Mouse (Mus musculus) olfactory bulb, adult 2 months (tissue): ENCODE results near the gene F2rl1. TPM values are rescaled to one million over a fixed set of nuclear protein-coding genes. Genes with fewer than 3 reads are reported as not detected.

Experiments
- H3K27ac ChIP-seq: fragments of 200-500 bp; 2 replicates; pipeline ENCODE4 v1.5.1; 2012; ENCODE audit warnings: low read depth, low read length; ENCODE audit not compliant: insufficient read depth
- H3K4me1 ChIP-seq: fragments of 200-500 bp; 2 replicates; pipeline ENCODE4 v1.6.1; 2012; ENCODE audit warnings: low read length; ENCODE audit not compliant: control insufficient read depth, insufficient read depth
- H3K4me3 ChIP-seq: fragments of 200-500 bp; 2 replicates; pipeline ENCODE4 v1.5.1; 2012; ENCODE audit warnings: mild to moderate bottlenecking, low read depth, low read length, moderate library complexity; ENCODE audit not compliant: insufficient read depth
- CTCF ChIP-seq: fragments of 200-500 bp; IDR thresholded peaks from 2 replicates; pipeline ENCODE4 v1.5.1; 2012; ENCODE audit warnings: low read depth, mild to moderate bottlenecking, low read length, moderate library complexity; ENCODE audit not compliant: insufficient read depth
- POLR2A ChIP-seq: fragments of 200-500 bp; IDR thresholded peaks from 2 replicates; pipeline ENCODE4 v1.6.1; 2012; ENCODE audit warnings: mild to moderate bottlenecking, low read depth, low read length, moderate library complexity; ENCODE audit not compliant: insufficient read depth
- WGBS: fragments of 180-500 bp; shearing (Covaris S2); methylation state at CpG from one replicate; pipeline ENCODE4 v1.1.7; 2018; 5-methylcytosine and 5-hydroxymethylcytosine counted together
- polyA plus RNA-seq: library from polyadenylated mRNA; stranded (reverse); fragments of >200 nt; gene quantifications from 2 replicates; pipeline ENCODE4 v1.2.4, GENCODE M21; 2012; ENCODE audit warnings: low replicate concordance; ENCODE audit not compliant: missing spikeins, insufficient read depth, insufficient read length

F2rl1 gene
- polyA plus RNA-seq, 1 experiment = not detected

DNA sequence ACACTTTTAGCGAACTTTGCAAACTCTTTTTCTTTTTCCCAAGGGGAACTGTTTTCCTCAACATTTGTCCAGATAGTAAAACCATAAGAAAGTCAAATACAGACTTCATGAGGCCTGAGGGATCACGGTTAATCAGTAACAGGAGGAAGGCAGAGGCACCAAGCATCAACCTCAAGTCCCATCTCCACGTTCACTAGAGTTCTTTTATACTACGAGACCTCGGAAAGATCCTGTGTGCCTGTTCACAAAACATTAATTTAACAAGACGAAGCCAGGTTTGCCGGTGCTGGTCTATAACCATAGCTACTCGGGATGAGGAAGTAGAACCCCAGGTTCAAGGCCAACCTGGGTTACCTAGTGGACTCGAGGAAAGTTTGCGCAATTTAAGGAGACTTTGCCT is 2.9 kb downstream of the F2rl1 start:
- 95% methylated on average over 10 of the region's 10 CpGs for WGBS
- TF ChIP-seq POLR2A (no peak), CTCF (no peak)
- Histone ChIP-seq H3K4me3 (no peak overlapping the region), H3K27ac (no peak overlapping the region), H3K4me1 (peaks cover 13% of the 10 kb centered on the region)

DNA sequence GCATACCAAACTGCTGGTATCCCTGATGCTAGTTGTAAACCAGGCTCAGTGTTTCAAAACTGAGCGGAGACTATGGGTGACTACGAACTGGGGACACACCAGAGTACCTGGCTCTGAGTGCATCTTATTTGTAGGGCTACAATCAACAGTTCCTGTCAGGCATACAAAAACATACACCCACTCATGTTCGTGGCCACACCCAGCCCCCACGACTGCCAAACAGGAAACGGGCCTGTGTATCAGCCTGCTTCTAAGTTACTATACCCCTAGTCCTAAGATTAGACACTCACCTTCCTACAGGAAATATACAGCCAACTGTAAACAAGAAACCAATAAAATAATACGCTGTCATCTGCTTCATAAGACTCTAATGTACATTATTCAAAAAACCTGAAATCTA is 4.0 kb downstream of the F2rl1 start:
- TF ChIP-seq CTCF (no peak), POLR2A (no peak)
- H3K4me1 ChIP-seq = peaks cover 13% of the 10 kb centered on the region
- H3K27ac ChIP-seq = no peak overlapping the region
- 85% methylated on average over 6 of the region's 6 CpGs for WGBS
- H3K4me3 ChIP-seq = no peak overlapping the region

DNA sequence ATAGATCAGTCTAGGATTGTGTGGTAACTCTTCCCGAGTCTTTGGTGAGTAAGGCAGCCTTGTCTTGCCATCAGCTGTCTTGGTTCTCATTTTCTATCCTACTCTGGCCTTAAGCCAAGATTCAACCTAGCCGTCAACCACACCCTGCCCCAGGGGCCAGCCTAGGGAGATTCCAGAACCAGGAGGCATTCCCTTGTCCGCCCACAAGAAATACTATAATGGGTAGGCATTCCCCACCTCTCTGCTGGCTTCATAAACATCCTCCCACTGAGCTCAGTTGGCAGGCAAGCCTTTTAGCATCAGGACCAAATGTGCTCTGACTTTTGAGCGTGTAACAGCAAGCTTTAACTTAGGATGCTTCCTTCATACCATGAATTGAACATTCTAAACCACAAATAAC is 10.3 kb downstream of the F2rl1 start:
- Histone ChIP-seq H3K4me1 (no peaks in the 10 kb centered on the region), H3K27ac (no peak overlapping the region), H3K4me3 (no peak overlapping the region)
- 71% methylated on average over 4 of the region's 4 CpGs for WGBS
- TF ChIP-seq CTCF = no peak
- TF ChIP-seq POLR2A = no peak

DNA sequence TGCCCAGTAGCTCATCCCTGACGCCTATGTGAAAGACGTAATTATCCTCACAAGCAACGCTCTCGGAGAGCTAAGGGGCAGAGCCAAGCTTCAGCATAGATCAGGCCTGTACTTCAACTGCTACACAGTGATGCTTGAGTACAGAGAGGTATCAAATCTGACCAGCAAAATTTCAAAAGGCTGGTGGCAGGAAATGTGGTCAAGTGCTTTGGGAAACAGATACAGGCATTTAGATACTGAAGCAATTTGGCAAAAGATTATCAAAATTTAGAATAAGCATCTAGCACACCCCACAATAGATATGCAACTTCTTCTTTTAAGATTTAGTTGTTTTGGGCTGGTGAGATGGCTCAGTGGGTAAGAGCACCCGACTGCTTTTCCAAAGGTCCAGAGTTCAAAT is 15.0 kb downstream of the F2rl1 start:
- H3K27ac ChIP-seq = no peak overlapping the region
- H3K4me1 ChIP-seq = no peaks in the 10 kb centered on the region
- WGBS = 63% methylated on average over 5 of the region's 5 CpGs
- TF ChIP-seq POLR2A = no peak
- no peak overlapping the region for H3K4me3 ChIP-seq

DNA sequence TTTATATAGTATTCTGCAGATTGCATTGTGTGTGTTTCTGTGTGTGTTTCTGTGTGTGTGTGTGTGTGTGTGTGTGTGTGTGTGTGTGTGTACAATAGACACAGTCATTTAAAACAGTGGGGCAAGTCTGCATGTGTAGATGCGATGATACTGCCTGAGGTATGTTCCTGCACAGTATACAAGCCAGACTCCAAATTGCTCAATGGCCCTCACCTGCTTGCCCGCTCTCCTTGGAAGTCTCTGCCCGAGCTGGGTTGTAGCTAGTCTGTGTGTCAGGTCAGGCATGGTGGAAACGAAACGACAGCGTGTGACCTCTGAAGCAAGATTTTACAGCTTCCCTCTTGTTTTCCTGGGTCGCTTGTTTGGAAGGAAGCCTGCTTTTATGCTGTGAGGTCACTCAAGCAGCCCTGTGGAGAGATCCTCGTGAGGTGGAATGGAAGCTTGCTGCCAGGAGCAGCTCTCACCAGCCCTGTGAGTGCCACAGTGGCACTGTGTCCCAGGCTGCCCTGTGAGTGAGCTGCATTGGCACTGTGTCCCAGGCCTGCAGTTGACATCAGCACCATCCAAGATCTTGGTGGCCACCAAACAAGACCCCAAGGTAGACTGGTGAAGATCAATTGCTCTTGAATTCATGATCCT is 21.6 kb downstream of the F2rl1 start:
- TF ChIP-seq CTCF = no peak
- no peak for TF ChIP-seq POLR2A
- no peaks in the 10 kb centered on the region for H3K4me1 ChIP-seq
- 82% methylated on average over 8 of the region's 8 CpGs for WGBS
- no peak overlapping the region for H3K4me3 ChIP-seq
- no peak overlapping the region for H3K27ac ChIP-seq

DNA sequence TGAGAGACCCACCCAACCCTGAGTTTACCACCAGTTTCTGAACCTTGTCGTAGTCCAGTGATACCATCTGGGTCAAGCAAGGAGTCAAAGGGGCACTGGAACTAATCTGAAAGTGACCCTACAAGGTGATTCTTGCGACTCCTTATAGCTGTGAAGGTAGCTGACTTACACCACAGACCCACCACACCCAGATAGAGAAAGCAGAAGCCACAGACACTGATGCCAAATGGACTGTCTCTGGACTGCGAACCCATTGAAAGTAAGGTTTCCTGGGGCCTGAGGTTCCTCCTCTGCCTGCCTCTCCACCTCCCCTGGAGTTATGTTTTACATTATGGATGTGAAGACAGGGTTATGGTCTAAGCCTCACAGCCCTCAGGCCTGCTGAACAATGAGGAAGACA is 28.4 kb downstream of the F2rl1 start:
- 97% methylated on average over 3 of the region's 3 CpGs for WGBS

DNA sequence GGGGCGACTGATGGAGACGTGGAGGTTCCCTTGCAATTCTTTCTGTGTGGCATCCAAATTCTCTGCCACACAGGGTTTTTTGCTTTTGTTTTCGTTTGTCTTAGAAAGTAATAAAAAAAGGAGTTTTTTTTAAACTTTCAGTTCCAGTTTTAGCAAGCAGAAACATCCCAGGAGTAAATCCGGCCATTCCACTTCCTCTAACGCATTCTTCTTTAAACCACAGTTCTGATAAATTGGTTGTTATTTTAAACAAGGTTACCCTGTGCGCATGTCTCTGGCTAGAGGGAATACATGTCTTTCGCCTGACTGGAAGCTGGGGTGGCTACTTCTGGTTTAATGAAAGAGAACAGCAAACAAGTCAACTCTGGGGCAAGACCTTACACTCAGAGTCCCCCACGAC is 30.2 kb downstream of the F2rl1 start:
- no peak for TF ChIP-seq CTCF
- TF ChIP-seq POLR2A = no peak
- 88% methylated on average over 8 of the region's 8 CpGs for WGBS
- Histone ChIP-seq H3K4me3 (no peak overlapping the region), H3K4me1 (no peaks in the 10 kb centered on the region), H3K27ac (no peak overlapping the region)

More for the DNA sequence above, 28.4 kb downstream of the F2rl1 start:
- no peak overlapping the region for H3K4me3 ChIP-seq
- TF ChIP-seq CTCF (no peak), POLR2A (no peak)
- H3K4me1 ChIP-seq = no peaks in the 10 kb centered on the region
- H3K27ac ChIP-seq = no peak overlapping the region

DNA sequence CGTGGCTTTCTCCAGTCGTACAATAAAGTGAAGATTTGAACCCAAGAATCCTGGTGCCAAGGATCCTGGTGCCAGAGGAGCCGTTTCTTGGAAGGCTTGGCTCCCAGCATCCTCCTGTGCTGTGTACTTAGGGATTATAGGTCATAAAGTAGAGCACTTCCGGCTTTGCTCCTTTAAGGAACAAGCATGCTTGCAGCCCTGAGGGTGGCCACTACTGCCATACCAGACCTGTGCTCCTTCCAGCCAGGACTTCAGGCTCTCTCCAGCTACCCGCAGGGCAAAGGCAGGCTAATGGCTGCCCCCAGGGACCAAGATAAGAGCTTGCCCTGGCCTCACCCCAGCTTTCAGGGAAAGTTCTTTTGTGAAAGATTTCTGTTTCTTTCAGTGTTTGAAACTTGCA is 31.7 kb downstream of the F2rl1 start:
- TF ChIP-seq POLR2A (no peak), CTCF (no peak)
- Histone ChIP-seq H3K4me3 (no peak overlapping the region), H3K4me1 (no peaks in the 10 kb centered on the region), H3K27ac (no peak overlapping the region)
- WGBS = 69% methylated on average over 5 of the region's 5 CpGs

DNA sequence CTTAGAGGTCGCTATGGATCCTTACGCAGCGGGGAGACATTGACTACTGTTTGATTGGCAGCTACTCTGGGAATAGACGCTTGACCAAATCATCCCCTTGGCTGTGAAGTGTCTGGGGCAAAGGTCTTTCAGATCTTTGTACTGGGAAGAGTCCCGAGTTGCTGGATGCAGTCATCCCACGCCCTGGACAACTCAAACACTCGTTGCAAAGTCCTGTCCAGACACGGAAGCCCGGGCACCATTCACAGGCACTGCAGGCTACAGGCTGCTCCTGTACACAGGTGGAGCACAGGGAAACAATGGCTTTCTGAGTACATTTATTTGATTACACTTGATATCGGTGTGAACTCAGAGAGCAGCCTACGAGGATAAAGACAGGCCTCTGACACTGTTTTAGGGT is 33.7 kb downstream of the F2rl1 start:
- 81% methylated on average over 11 of the region's 11 CpGs for WGBS
- Histone ChIP-seq H3K27ac (no peak overlapping the region), H3K4me3 (no peak overlapping the region), H3K4me1 (no peaks in the 10 kb centered on the region)
- no peak for TF ChIP-seq POLR2A
- no peak for TF ChIP-seq CTCF

DNA sequence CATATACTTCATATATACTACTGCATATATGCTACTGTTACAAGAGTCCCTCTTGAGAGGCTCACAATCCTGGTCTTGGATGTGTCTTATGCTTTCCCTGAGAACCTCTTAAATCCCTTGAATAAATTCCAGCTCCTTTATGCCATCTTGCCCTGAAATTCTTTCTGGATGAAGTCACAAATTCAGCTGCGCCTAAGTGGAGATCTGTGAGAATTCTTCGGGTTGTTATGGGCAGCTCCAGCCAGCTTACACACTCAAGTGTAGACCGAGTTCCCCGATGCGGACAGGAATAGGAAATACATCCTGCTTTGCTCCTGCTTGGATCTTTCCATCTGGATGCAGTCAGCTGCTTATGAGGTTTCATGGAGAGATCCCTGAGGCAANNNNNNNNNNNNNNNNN is 40.4 kb downstream of the F2rl1 start:
- H3K4me1 ChIP-seq = no peaks in the 10 kb centered on the region
- no peak overlapping the region for H3K4me3 ChIP-seq
- TF ChIP-seq POLR2A = no peak
- no peak for TF ChIP-seq CTCF
- H3K27ac ChIP-seq = no peak overlapping the region
- WGBS = 26% methylated on average over 5 of the region's 5 CpGs

DNA sequence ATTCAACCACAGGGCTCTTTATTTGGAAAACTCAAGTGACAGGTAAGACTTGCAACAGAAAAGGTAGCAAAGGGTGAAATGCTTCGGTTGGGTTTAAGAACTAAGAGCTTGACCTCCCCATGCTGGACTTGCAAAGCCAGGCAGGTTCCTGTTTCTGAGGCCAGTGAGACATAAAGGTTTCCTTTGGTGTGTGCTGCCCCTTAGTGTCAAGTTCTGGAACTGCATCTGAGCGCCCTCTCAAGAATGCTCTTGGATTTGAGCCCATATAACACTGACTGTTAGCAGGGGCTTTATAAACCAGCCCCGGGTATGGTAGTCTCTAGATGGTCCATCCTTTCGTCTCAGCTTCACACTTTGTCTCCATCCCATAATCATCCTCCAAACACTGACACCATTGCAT is 43.6 kb downstream of the F2rl1 start:
- no peaks in the 10 kb centered on the region for H3K4me1 ChIP-seq
- TF ChIP-seq CTCF = peak; percentile 40; the same call in 1 of the 2 replicates
- TF ChIP-seq POLR2A = no peak
- WGBS = 7% methylated on average over 4 of the region's 4 CpGs
- no peak overlapping the region for H3K27ac ChIP-seq
- H3K4me3 ChIP-seq = no peak overlapping the region
